Mouse (Mus musculus) heart, adult 18-20 months (tissue): ENCODE results near the gene Macrod2. TPM values are rescaled to one million over a fixed set of nuclear protein-coding genes. Genes with fewer than 3 reads are reported as not detected.

ENCODE experiments used
- DNase-seq, 2 experiments: peaks; one replicate each; pipeline ENCODE4 v3.0.0; 2021 to 2022; ENCODE audit warnings: mixed read lengths in 1 of 2
- total RNA-seq, 2 experiments: library from RNA; stranded (reverse); gene quantifications; 2 replicates each; pipeline ENCODE4 v1.2.3; 2021

Gene Macrod2
- total RNA-seq, 2 experiments from 2014 or later, result 7.2 to 8.3 TPM

- no peak for DNase-seq
Observed at GRCm38 (mm10) chr2:140793886-140794608, 398.9 kb downstream of the Macrod2 start.

DNA sequence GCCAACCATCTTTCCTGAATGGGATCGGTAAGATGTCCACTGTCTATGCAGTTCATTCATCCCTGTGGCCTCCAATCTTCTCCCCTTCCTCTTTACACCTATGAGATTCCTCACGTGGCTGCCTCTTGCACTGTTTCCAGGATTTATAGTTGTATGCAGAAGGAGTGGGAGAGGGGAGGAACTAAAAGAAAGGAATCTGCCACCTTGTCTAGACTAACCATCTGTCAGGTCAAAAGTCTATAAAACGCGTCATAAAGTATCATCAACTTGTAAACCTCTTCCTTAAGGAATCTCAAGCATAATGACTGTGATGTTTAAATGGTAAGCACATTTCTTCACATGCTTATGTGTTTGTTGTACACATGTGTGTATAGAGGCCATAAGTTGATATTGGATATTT, 416.6 kb downstream of the Macrod2 start:
- no peak for DNase-seq

GRCm38 (mm10) chr2:140819391-140820120, 424.4 kb downstream of the Macrod2 start:
- no peak for DNase-seq

GRCm38 (mm10) chr2:140822378-140822777, 427.3 kb downstream of the Macrod2 start:
- no peak for DNase-seq

DNA sequence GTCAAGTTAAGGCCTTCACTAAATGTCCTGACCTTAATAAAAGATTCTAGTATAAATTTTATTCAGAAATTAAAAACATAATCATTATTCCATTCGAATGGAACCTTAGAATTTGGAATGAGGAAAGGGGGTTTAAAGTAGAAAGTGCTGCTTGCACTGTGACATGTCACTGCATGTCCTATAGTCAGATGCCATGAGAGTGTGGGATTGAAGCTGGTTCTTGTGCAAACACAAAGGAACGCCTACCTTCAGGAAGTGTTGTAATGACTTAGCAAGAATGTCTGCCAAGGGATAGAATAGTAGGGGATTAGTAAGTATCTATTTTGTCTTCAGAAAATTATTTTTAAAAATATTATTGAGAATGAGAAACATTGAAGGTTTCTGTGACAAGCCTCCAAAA, 431.1 kb downstream of the Macrod2 start:
- no peak for DNase-seq

GRCm38 (mm10) chr2:140828859-140829258, 433.8 kb downstream of the Macrod2 start:
- DNase-seq, result no peak

- no peak for DNase-seq
Observed at GRCm38 (mm10) chr2:140830086-140830485, 435.0 kb downstream of the Macrod2 start.

DNA sequence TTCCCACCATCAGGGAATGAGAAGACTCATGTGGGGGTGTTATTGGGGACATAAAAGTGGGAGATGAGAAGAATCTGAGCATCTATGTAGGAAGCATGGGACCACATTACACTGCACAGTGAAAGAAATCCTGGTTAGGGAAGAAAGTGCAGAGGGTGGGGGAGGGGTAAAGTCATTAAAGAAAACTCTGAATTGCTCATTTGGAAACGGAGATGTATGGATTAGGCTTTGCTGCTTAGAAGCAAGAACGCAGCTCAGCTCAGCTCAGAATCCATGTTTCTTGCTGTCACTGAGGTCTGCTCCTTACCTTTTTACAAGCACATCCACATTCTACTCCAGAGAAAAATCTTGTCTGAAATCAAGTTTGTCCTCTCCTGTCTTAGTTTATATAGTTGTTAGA, 444.3 kb downstream of the Macrod2 start:
- no peak for DNase-seq

GRCm38 (mm10) chr2:140839880-140840279, 444.8 kb downstream of the Macrod2 start:
- peak in 1 of 2 experiments; percentile 4 for DNase-seq

DNA sequence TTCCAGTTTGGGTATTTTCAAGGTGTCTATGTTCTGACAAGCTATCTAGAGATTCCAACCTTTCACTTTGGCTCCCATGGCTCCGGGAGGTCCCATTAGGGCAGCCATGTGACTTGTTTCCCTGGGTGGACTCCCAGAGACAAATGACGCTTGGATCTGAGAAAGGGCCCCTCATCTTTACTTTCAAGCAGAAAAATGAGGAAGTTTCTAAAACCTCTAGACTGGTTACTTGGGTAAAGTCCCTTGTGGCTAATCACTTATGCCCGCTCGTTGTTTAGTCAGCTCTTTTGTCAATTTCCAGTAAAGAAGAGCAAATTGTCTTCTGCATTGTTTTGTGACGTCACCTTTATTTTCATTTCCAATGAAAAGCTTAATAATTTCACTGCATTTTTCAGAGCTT, 448.9 kb downstream of the Macrod2 start:
- no peak for DNase-seq

- no peak for DNase-seq
Observed at GRCm38 (mm10) chr2:140847817-140848428, 452.8 kb downstream of the Macrod2 start.

GRCm38 (mm10) chr2:140853538-140853937, 458.4 kb downstream of the Macrod2 start:
- DNase-seq, result no peak

- no peak for DNase-seq
Observed at GRCm38 (mm10) chr2:140861356-140861755, 466.2 kb downstream of the Macrod2 start.

DNA sequence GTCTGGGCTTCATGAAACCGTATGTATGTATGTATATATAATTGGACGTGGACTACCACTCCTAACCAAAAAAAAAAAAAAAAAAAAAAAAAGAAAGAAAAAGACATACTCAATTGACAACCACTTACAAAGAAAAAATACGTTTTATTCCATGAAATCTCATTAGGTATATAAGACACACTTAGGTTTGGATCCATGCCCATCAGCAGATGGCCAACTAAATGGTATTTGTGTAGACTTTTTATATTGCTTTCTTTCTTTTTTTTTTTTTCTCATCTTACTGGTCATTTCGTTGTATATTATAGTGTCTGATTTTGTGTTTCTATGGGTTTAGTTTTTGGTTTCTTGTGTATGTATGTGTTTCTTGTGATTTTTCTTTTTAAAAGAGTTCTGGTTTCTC, 467.6 kb downstream of the Macrod2 start:
- DNase-seq, result no peak

DNA sequence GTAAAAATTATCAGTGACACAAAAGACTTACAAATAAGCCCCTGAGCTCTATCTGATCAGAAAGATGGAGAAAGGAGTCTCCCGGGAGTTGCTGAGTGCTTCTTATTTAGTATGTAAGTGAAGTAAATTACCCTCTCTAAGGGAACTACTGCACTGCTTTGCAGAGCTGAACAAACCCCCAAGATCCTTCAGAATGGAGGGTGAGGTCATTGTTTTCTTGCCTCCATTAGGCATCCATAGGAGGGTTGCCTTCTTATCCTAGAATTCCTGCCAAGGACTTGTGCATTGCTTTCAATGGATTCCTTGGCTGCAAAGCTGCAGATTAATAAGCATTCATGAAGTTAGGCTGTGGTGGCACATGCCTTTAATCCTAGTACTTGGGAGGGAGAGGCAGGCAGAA, 470.5 kb downstream of the Macrod2 start:
- no peak for DNase-seq

GRCm38 (mm10) chr2:140867116-140867515, 472.0 kb downstream of the Macrod2 start:
- DNase-seq, result no peak

GRCm38 (mm10) chr2:140885176-140885575, 490.1 kb downstream of the Macrod2 start:
- DNase-seq, result no peak

- no peak for DNase-seq
Observed at GRCm38 (mm10) chr2:140890683-140891082, 495.6 kb downstream of the Macrod2 start.

DNA sequence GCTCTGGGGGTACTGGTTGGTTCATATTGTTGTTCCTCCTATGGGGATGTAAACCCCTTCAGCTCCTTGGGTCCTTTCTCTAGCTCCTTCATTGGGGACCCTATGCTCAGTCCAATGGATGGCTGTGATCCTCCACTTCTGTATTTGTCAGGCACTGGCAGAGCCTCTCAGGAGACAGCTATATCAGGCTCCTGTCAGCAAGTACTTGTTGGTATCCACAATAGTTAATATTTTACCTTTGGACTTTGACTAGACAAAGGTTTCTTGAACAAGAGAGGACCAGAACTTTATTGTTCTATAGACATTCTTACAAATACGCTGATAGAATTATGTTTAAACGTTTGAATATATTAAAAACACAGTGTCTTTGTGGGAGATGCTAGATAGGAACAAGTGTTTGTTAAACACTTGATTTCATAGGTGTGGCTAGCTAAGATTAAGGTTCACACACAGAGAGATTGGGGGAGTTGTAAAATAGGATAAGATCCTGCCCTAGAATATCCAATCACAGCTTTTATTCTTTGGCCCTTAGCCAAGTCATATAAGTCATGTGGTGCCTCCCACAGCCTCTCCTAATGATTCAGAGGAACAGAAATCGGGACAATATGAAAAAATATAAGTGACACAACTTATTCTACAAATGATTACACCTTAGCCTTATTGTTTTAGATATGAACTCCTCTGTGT, 501.4 kb downstream of the Macrod2 start:
- DNase-seq, result no peak

- no peak for DNase-seq
Observed at GRCm38 (mm10) chr2:140898408-140898985, 503.4 kb downstream of the Macrod2 start.

DNA sequence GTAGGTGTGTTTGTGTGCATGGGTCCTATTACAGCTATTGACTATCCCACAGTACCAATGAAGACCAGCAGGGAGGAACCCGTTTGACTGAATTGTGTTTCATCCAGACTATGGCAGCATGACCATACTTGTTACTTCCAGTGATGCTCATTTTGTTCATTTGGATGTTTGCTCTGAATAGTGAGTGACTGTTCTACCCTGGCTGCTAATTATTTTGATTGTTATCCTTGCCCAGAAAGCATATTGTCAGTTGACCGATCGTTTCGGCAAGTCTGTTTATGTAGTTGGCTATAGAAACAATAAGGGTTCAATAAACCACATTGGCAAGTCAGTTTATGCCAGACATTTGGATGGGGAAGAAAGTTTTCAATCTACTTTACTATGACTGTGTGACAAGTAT, 510.2 kb downstream of the Macrod2 start:
- no peak for DNase-seq

- no peak for DNase-seq
Observed at GRCm38 (mm10) chr2:140906123-140906522, 511.0 kb downstream of the Macrod2 start.
